Mouse (Mus musculus) liver, embryonic 13.5 days (tissue): ENCODE measurements around the gene Akap5. TPM values are rescaled to one million over a fixed set of nuclear protein-coding genes. Genes with fewer than 3 reads are reported as not detected.
A peak's percentile ranks its signal among the peaks of the same experiment; 100 is the strongest.

Experiments
- ATAC-seq: fragments of 200-750 bp; cut with Nextera tagmentation; 2 replicates; pipeline ENCODE4 v1.8.0; 2017; ENCODE audit warnings: low read depth, mild to moderate bottlenecking, moderate number of reproducible peaks, moderate library complexity
- DNase-seq: peaks from one replicate; pipeline ENCODE4 v3.0.0; 2022
- H3K27ac ChIP-seq: fragments of 300-500 bp; sonication (generic); 2 replicates; pipeline ENCODE4 v1.5.1; 2015; ENCODE audit warnings: moderate library complexity, mild to moderate bottlenecking, inconsistent platforms
- H3K27me3 ChIP-seq: fragments of 300-500 bp; sonication (generic); 2 replicates; pipeline ENCODE4 v1.6.1; 2015; ENCODE audit warnings: mild to moderate bottlenecking, inconsistent platforms
- H3K36me3 ChIP-seq: fragments of 300-500 bp; sonication (generic); 2 replicates; pipeline ENCODE4 v1.6.1; 2015; ENCODE audit warnings: mild to moderate bottlenecking, inconsistent platforms
- H3K4me1 ChIP-seq: fragments of 300-500 bp; sonication (generic); replicated peaks from 2 replicates; pipeline ENCODE4 v1.6.1; 2015; ENCODE audit warnings: inconsistent platforms
- H3K4me2 ChIP-seq: fragments of 300-500 bp; sonication (generic); 2 replicates; pipeline ENCODE4 v1.6.1; 2015; ENCODE audit warnings: inconsistent platforms, mild to moderate bottlenecking, moderate library complexity
- H3K4me3 ChIP-seq: fragments of 300-500 bp; sonication (generic); replicated peaks from 2 replicates; pipeline ENCODE4 v1.5.1; 2015; ENCODE audit warnings: mild to moderate bottlenecking, inconsistent platforms
- H3K9ac ChIP-seq: fragments of 300-500 bp; sonication (generic); 2 replicates; pipeline ENCODE4 v1.6.1; 2015; ENCODE audit warnings: mild to moderate bottlenecking, inconsistent platforms
- H3K9me3 ChIP-seq: fragments of 300-500 bp; sonication (generic); replicated peaks from 2 replicates; pipeline ENCODE4 v1.6.1; 2016; ENCODE audit warnings: inconsistent platforms
- WGBS: fragments of 180-500 bp; shearing (Covaris S2); methylation state at CpG from one replicate; pipeline ENCODE4 v1.1.7; 2015; ENCODE audit not compliant: insufficient replicate concordance; 5-methylcytosine and 5-hydroxymethylcytosine counted together
- polyA plus RNA-seq: library from polyadenylated mRNA; unstranded; fragments of >200 nt; fragmentation: Nextera tagmentation; extraction: Ambion mirVana; gene quantifications from 2 replicates; pipeline ENCODE4 v1.2.1, GENCODE M21; 2015

Gene Akap5
- polyA plus RNA-seq, 1 experiment from 2014 or later, result 0.43 TPM

DNA sequence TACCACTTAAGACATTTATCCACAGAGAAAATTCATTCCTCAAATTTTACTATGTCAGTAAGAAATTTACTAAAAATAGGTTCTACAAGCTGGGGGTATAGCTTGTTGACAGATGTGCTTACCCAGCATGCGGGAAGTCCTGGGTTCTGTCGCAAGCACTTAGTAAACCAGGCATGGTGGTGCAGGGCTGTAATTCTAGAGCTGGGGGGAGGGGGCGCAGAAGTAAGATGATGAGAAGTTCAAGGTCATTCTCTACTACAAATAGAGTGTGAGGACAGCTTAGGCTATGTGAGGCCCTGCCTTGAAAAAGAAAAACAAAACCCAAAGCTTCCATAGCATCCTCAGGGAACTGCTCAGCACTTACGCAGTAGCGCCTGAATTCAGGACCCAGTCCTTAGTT lies 53.9 kb downstream of the Akap5 start:
- peaks cover 14% of the 10 kb centered on the region; the same call in 1 of the 2 replicates for H3K36me3 ChIP-seq
- 79% methylated on average over 5 of the region's 5 CpGs for WGBS
- peaks cover 73% of the 10 kb centered on the region for H3K4me1 ChIP-seq
- no peak for DNase-seq
- H3K4me3 ChIP-seq, result no peak overlapping the region
- H3K9ac ChIP-seq, result no peak overlapping the region
- peak overlapping the region; percentile 40 for H3K27ac ChIP-seq
- no peaks in the 10 kb centered on the region for H3K9me3 ChIP-seq
- no peaks in the 10 kb centered on the region for H3K27me3 ChIP-seq
- ATAC-seq, result no peak
- H3K4me2 ChIP-seq, result no peak overlapping the region

GRCm38 (mm10) chr12:76380151-76380550 lies 55.5 kb downstream of the Akap5 start:
- 60% methylated on average over 7 of the region's 7 CpGs for WGBS
- Histone ChIP-seq H3K27ac (no peak overlapping the region), H3K36me3 (peaks cover 20% of the 10 kb centered on the region), H3K4me1 (peaks cover 57% of the 10 kb centered on the region), H3K4me2 (no peak overlapping the region), H3K9ac (no peak overlapping the region), H3K9me3 (no peaks in the 10 kb centered on the region), H3K4me3 (no peak overlapping the region), H3K27me3 (no peaks in the 10 kb centered on the region)
- no peak for DNase-seq
- no peak for ATAC-seq

Other genes starting within 250 kb of the Akap5 start
- gene Esr2, start 147.6 kb upstream of the Akap5 start, polyA plus RNA-seq, result 0.05 TPM in 1 of 2 replicates, not detected in the other
- gene Tex21, start 78.1 kb upstream of the Akap5 start, polyA plus RNA-seq, result 0.10 and 0.13 TPM in 2 replicates
- gene Mthfd1, start 69.6 kb upstream of the Akap5 start, polyA plus RNA-seq, result 111 and 125 TPM in 2 replicates
- 8.3 and 9.2 TPM in 2 replicates for gene Zbtb25, start 44.7 kb downstream of the Akap5 start, polyA plus RNA-seq
- 4.3 and 5.9 TPM in 2 replicates for gene Zbtb1, start 45.4 kb downstream of the Akap5 start, polyA plus RNA-seq
- 1.7 and 2.4 TPM in 2 replicates for gene Hspa2, start 79.3 kb downstream of the Akap5 start, polyA plus RNA-seq
- gene Ppp1r36, start 92.6 kb downstream of the Akap5 start, polyA plus RNA-seq, result 0.16 TPM in 1 of 2 replicates, not detected in the other
- gene Plekhg3, start 206.0 kb downstream of the Akap5 start, polyA plus RNA-seq, result 1.7 and 1.9 TPM in 2 replicates